Mouse (Mus musculus) hindbrain, embryonic 16.5 days (tissue): ENCODE results near the gene Selenoi. TPM values are rescaled to one million over a fixed set of nuclear protein-coding genes. Genes with fewer than 3 reads are reported as not detected.

ENCODE experiments used
- ATAC-seq: fragments of 200-750 bp; cut with Nextera tagmentation; 2 replicates; pipeline ENCODE4 v1.8.0; 2017; ENCODE audit warnings: moderate TSS enrichment, moderate library complexity
- H3K27ac ChIP-seq: fragments of 300-500 bp; sonication (generic); 2 replicates; pipeline ENCODE4 v1.5.1; 2014; ENCODE audit warnings: low read depth, mild to moderate bottlenecking, control low read depth, low read length, moderate library complexity
- H3K27me3 ChIP-seq: fragments of 300-500 bp; sonication (generic); replicated peaks from 2 replicates; pipeline ENCODE4 v1.6.1; 2014; ENCODE audit warnings: low read length; ENCODE audit not compliant: control insufficient read depth, insufficient read depth
- H3K36me3 ChIP-seq: fragments of 300-500 bp; sonication (generic); 2 replicates; pipeline ENCODE4 v1.6.1; 2014; ENCODE audit warnings: mild to moderate bottlenecking, low read length, moderate library complexity, mixed read lengths; ENCODE audit not compliant: control insufficient read depth, insufficient read depth
- H3K4me1 ChIP-seq: fragments of 300-500 bp; sonication (generic); 2 replicates; pipeline ENCODE4 v1.6.1; 2014; ENCODE audit warnings: low read depth, low read length; ENCODE audit not compliant: control insufficient read depth, insufficient read depth
- H3K4me2 ChIP-seq: fragments of 300-500 bp; sonication (generic); 2 replicates; pipeline ENCODE4 v1.6.1; 2014; ENCODE audit warnings: mild to moderate bottlenecking, low read length, control low read depth, moderate library complexity
- H3K4me3 ChIP-seq: fragments of 300-500 bp; sonication (generic); 2 replicates; pipeline ENCODE4 v1.5.1; 2014; ENCODE audit warnings: mild to moderate bottlenecking, low read length, control low read depth, moderate library complexity
- H3K9ac ChIP-seq: fragments of 300-500 bp; sonication (generic); 2 replicates; pipeline ENCODE4 v1.6.1; 2014; ENCODE audit warnings: low read depth, mild to moderate bottlenecking, control low read depth, low read length, moderate library complexity
- H3K9me3 ChIP-seq: fragments of 300-500 bp; sonication (generic); 2 replicates; pipeline ENCODE4 v1.6.1; 2014; ENCODE audit warnings: mild to moderate bottlenecking, low read length, moderate library complexity; ENCODE audit not compliant: control insufficient read depth
- WGBS: fragments of 180-500 bp; shearing (Covaris S2); extraction: QIAGEN DNeasy Blood & Tissue Kit; methylation state at CpG from one replicate; pipeline ENCODE4 v1.1.7; 2014; 5-methylcytosine and 5-hydroxymethylcytosine counted together
- polyA plus RNA-seq: library from polyadenylated mRNA; unstranded; fragments of >200 nt; fragmentation: Nextera tagmentation; extraction: Ambion mirVana; gene quantifications from 2 replicates; pipeline ENCODE4 v1.2.1, GENCODE M21; 2015

Gene Selenoi
- polyA plus RNA-seq, 1 experiment from 2014 or later = 26.5 TPM

DNA sequence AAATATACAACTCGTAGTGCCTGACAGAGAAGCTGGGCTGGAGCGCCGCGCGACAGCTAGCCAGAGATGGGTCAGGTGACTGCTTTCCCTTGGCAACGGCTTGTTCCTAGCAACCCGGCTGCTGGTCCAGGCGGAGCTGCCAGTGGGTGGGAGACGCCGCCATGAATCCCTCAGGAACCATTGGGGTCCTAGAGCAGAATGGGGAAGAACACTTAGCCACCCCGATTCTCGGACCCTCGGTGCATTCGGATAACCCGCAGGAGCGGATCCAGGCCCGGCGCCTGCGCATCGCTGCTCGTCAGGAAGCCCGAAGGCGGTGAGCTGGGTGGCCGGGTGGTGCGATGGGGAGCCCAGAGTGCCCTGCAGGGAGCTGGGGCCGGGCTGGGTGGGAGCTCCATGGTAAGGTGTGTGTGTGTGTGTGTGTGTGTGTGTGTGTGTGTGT, 48.9 kb downstream of the Selenoi start, which contains the start of gene Drc1:
Drc1 (plus strand) TSS at position 98 of the 442 bp plus-strand sequence.
- Histone ChIP-seq H3K4me3 (peak within 1 kb of the TSS; percentile 60), H3K4me2 (peak within 1 kb of the TSS; percentile 79), H3K9me3 (no peaks in the 10 kb centered on the region; the same call in 1 of the 2 replicates), H3K36me3 (no peaks in the 10 kb centered on the region), H3K4me1 (peaks cover 2% of the 10 kb centered on the region; the same call in 1 of the 2 replicates), H3K9ac (peak within 1 kb of the TSS; percentile 70), H3K27me3 (no peaks in the 10 kb centered on the region), H3K27ac (0 out of 2 replicates have a peak within 1 kb of the TSS, but pooled peaks have one; percentile 32)
- 0% methylated on average over 25 of the region's 26 CpGs for WGBS
- ATAC-seq = peak; percentile 96

DNA sequence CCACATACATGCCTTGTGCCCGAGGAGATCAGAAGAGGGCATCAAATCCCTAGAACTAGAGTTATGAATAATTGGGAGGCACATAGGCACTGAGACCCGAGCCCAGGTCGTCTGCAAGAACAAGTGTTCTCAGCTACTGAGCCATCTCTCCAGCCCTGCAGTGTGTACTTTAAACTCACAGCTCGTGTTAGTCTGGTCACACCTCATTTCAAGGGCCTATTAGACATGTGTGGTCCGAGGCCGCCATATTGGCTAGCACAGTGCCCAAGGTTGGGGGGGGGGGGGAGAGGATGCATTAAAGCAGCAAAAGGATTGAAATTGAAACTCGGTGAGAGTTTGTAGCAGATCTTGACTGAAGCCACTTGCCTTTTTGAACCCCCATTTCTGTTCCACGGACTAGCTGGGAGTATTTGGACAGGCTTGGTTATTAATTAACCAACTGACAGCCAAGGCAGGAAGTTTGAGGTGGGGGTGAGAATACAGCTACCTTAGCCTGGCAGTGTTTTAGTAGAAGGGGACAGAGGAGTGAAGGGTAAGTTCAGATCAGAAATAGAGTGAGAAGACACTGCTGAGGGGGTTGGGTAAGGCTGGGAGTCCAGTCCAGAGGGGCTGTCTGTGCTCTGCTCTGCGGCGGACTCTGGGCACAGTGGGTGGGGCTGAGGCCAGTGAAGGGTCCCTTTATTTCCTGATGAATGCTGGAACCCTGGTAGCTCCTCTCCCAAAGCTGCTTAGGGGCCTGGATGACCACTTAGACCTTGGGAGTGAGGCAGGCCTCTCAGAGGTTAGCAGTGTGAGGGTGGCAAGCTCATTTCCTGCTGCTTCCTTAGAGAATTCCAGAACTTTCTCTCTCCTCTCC, 53.8 kb downstream of the Selenoi start:
- Histone ChIP-seq H3K27me3 (no peaks in the 10 kb centered on the region), H3K4me1 (no peaks in the 10 kb centered on the region), H3K4me3 (no peak overlapping the region), H3K27ac (no peak overlapping the region), H3K9me3 (no peaks in the 10 kb centered on the region; the same call in 1 of the 2 replicates), H3K36me3 (no peaks in the 10 kb centered on the region), H3K4me2 (no peak overlapping the region), H3K9ac (no peak overlapping the region)
- WGBS = 75% methylated on average over 10 of the region's 10 CpGs
- ATAC-seq = no peak

DNA sequence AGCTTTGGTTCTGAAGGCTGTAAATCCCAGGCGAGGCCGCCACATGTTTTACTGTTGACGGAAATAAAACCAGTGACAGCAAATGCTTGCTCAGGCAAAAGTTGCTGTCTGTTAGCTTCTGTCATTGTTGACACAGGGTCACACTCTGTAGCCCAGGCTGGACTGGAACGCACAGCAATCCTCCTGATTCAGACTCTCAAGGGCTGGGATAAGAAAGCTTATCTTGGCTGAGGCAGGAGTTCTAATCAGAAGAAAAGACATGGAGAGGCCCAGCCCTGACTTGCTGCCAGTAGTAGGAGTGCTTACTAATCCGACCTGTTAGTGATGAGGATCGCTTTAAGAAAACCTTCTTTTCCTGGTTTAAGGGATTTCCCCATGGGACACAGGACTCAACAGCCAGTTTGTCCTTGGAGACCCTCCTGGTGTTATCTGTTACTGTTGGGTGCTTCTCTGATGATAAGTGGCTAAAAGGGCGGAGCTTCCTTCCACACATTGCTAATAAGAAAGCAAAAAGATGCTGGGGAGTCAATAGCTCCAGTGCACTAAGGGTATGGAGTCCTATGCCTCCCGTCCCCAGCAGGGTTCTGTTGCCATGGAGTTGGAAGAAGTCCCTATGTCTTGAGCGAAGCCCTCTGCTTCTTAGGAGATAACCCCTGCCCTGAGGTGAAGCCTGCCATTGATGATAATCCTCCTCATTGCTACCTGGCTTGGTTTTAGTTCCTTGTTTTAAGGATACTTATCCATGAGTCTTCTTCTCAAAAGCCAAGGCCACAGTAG, 54.9 kb downstream of the Selenoi start:
- Histone ChIP-seq H3K4me2 (no peak overlapping the region), H3K9ac (no peak overlapping the region), H3K27me3 (no peaks in the 10 kb centered on the region), H3K4me1 (no peaks in the 10 kb centered on the region), H3K36me3 (no peaks in the 10 kb centered on the region), H3K27ac (no peak overlapping the region), H3K4me3 (no peak overlapping the region), H3K9me3 (no peaks in the 10 kb centered on the region; the same call in 1 of the 2 replicates)
- no peak for ATAC-seq
- 80% methylated on average over 9 of the region's 9 CpGs for WGBS

Other genes with a start within 250 kb of the Selenoi start
- not detected in 2 replicates for gene Il6, start 219.5 kb upstream of the Selenoi start, polyA plus RNA-seq
- gene Tyms, start 159.0 kb upstream of the Selenoi start, polyA plus RNA-seq = 39.4 and 48.8 TPM in 2 replicates
- 8.6 and 11.8 TPM in 2 replicates for gene Garem2, start 127.4 kb upstream of the Selenoi start, polyA plus RNA-seq
- 3.5 and 4.6 TPM in 2 replicates for gene 3110082J24Rik, start 126.5 kb upstream of the Selenoi start, polyA plus RNA-seq
- 75.3 and 79.1 TPM in 2 replicates for gene Hadha, start 77.4 kb upstream of the Selenoi start, polyA plus RNA-seq
- 66.4 and 70.4 TPM in 2 replicates for gene Hadhb, start 77.3 kb upstream of the Selenoi start, polyA plus RNA-seq
- not detected in 2 replicates for gene Adgrf3, start 26.9 kb upstream of the Selenoi start, polyA plus RNA-seq
- 6.3 and 7.0 TPM in 2 replicates for gene Drc1, start 48.8 kb downstream of the Selenoi start, polyA plus RNA-seq
- 7.7 and 8.8 TPM in 2 replicates for gene Otof, start 229.4 kb downstream of the Selenoi start, polyA plus RNA-seq
- 1.8 and 1.9 TPM in 2 replicates for gene 1700001C02Rik, start 233.5 kb downstream of the Selenoi start, polyA plus RNA-seq